Mouse (Mus musculus) cerebellum, adult 2 months (tissue): ENCODE results near the gene Mfsd10. TPM values are rescaled to one million over a fixed set of nuclear protein-coding genes. Genes with fewer than 3 reads are reported as not detected.
"Not testable (repeated sequence)": the region's sequence is repeated elsewhere in the genome, so short reads cannot be mapped to it uniquely, and the experiment has no call there.

ENCODE experiments used
- DNase-seq, 2 experiments: peaks; one replicate each; pipeline ENCODE4 v3.0.0; 2021
- H3K27ac ChIP-seq: fragments of 200-500 bp; 2 replicates; pipeline ENCODE4 v1.5.1; 2012; ENCODE audit warnings: low read length, control low read depth, inconsistent platforms; ENCODE audit not compliant: insufficient read depth
- H3K27me3 ChIP-seq: fragments of 200-500 bp; 2 replicates; pipeline ENCODE4 v1.6.1; 2012; ENCODE audit warnings: inconsistent platforms, mild to moderate bottlenecking, low read length, moderate library complexity; ENCODE audit not compliant: control insufficient read depth, insufficient read depth
- H3K4me1 ChIP-seq: fragments of 200-500 bp; 2 replicates; pipeline ENCODE4 v1.6.1; 2011; ENCODE audit warnings: low read length; ENCODE audit not compliant: control insufficient read depth, insufficient read depth
- H3K4me3 ChIP-seq: fragments of 200-500 bp; replicated peaks from 2 replicates; pipeline ENCODE3; 2011; ENCODE audit warnings: mild to moderate bottlenecking, low read depth, low read length, control low read depth; ENCODE audit not compliant: insufficient read depth
- CTCF ChIP-seq: fragments of 200-500 bp; IDR thresholded peaks from 2 replicates; pipeline ENCODE4 v1.5.1; 2011; ENCODE audit warnings: low read depth, mild to moderate bottlenecking, control low read depth, low read length, moderate library complexity, borderline replicate concordance; ENCODE audit not compliant: insufficient read depth
- POLR2A ChIP-seq: fragments of 200-500 bp; IDR thresholded peaks from 2 replicates; pipeline ENCODE4 v1.6.1; 2011; ENCODE audit warnings: low read length, control low read depth, borderline replicate concordance; ENCODE audit not compliant: insufficient read depth
- WGBS: fragments of 180-500 bp; shearing (Covaris S2); methylation state at CpG from one replicate; pipeline ENCODE4 v1.1.7; 2018; 5-methylcytosine and 5-hydroxymethylcytosine counted together
- polyA plus RNA-seq: library from polyadenylated mRNA; depleted of rRNA; stranded (reverse); fragments of >200 nt; gene quantifications from 2 replicates; pipeline ENCODE4 v1.2.3, GENCODE M21; 2012; rRNA removed

Mfsd10 gene
- polyA plus RNA-seq, 1 experiment, result 114 TPM

GRCm38 (mm10) chr5:34593202-34593727 lies 43.7 kb downstream of the Mfsd10 start:
- H3K27ac ChIP-seq, result no peak overlapping the region
- peaks cover 9% of the 10 kb centered on the region for H3K4me1 ChIP-seq
- 97% methylated on average over 9 of the region's 9 CpGs for WGBS
- no peak overlapping the region for H3K4me3 ChIP-seq
- no peak for TF ChIP-seq POLR2A
- TF ChIP-seq CTCF, result no peak
- DNase-seq, result no peak
- H3K27me3 ChIP-seq, result no peaks in the 10 kb centered on the region

- WGBS, result 88% methylated on average over 6 of the region's 6 CpGs
- DNase-seq, result no peak
- TF ChIP-seq POLR2A (no peak), CTCF (no peak)
- H3K27me3 ChIP-seq, result no peaks in the 10 kb centered on the region
- no peak overlapping the region for H3K4me3 ChIP-seq
- no peak overlapping the region for H3K27ac ChIP-seq
- H3K4me1 ChIP-seq, result peaks cover 12% of the 10 kb centered on the region
Observed at GRCm38 (mm10) chr5:34592666-34593065, 44.3 kb downstream of the Mfsd10 start.

GRCm38 (mm10) chr5:34592224-34592623 lies 44.8 kb downstream of the Mfsd10 start:
- not testable (repeated sequence) for DNase-seq, H3K27ac ChIP-seq, H3K4me3 ChIP-seq, H3K27me3 ChIP-seq
- 78% methylated on average over 5 of the region's 5 CpGs for WGBS
- H3K4me1 ChIP-seq, result peaks cover 13% of the 10 kb centered on the region

- Histone ChIP-seq H3K4me3 (no peak overlapping the region), H3K27ac (no peak overlapping the region), H3K27me3 (no peaks in the 10 kb centered on the region), H3K4me1 (peaks cover 13% of the 10 kb centered on the region)
- no peak for DNase-seq
- 47% methylated on average over 5 of the region's 5 CpGs for WGBS
- TF ChIP-seq POLR2A, result no peak
Observed at GRCm38 (mm10) chr5:34591388-34592004, 45.5 kb downstream of the Mfsd10 start.

- Histone ChIP-seq H3K27me3 (no peaks in the 10 kb centered on the region), H3K4me1 (peaks cover 17% of the 10 kb centered on the region), H3K4me3 (no peak overlapping the region), H3K27ac (no peak overlapping the region)
- WGBS, result 18% methylated on average over 4 of the region's 4 CpGs
- no peak for TF ChIP-seq CTCF
- no peak for DNase-seq
Observed at GRCm38 (mm10) chr5:34590702-34591101, 46.3 kb downstream of the Mfsd10 start.

- DNase-seq, result no peak
- WGBS, result 25% methylated on average over 5 of the region's 5 CpGs
- TF ChIP-seq CTCF, result no peak
- TF ChIP-seq POLR2A, result no peak
- Histone ChIP-seq H3K27me3 (no peaks in the 10 kb centered on the region), H3K4me3 (no peak overlapping the region), H3K27ac (peak overlapping the region; percentile 47; the same call in 1 of the 2 replicates), H3K4me1 (peaks cover 19% of the 10 kb centered on the region)
Observed at GRCm38 (mm10) chr5:34590059-34590458, 47.0 kb downstream of the Mfsd10 start.

GRCm38 (mm10) chr5:34587881-34588280 lies 49.1 kb downstream of the Mfsd10 start:
- no peaks in the 10 kb centered on the region for H3K27me3 ChIP-seq
- TF ChIP-seq POLR2A (no peak), CTCF (no peak)
- no peak overlapping the region for H3K4me3 ChIP-seq
- DNase-seq, result no peak
- H3K4me1 ChIP-seq, result peaks cover 29% of the 10 kb centered on the region
- 52% methylated on average over 5 of the region's 5 CpGs for WGBS
- H3K27ac ChIP-seq, result no peak overlapping the region

- TF ChIP-seq CTCF (no peak), POLR2A (no peak)
- H3K4me3 ChIP-seq, result no peak overlapping the region
- peak overlapping the region; percentile 54; the same call in 1 of the 2 replicates for H3K27ac ChIP-seq
- 25% methylated on average over 5 of the region's 5 CpGs for WGBS
- DNase-seq, result no peak
- no peaks in the 10 kb centered on the region for H3K27me3 ChIP-seq
- H3K4me1 ChIP-seq, result peaks cover 34% of the 10 kb centered on the region
Observed at GRCm38 (mm10) chr5:34585216-34585615, 51.8 kb downstream of the Mfsd10 start.

Other genes with a start within 250 kb of the Mfsd10 start
- gene Tnip2, start 123.2 kb downstream of the Mfsd10 start, polyA plus RNA-seq, result 9.6 and 10.0 TPM in 2 replicates
- 3.2 and 3.6 TPM in 2 replicates for gene Sh3bp2, start 111.4 kb downstream of the Mfsd10 start, polyA plus RNA-seq
- gene Add1, start 63.5 kb downstream of the Mfsd10 start, polyA plus RNA-seq, result 303 and 315 TPM in 2 replicates
- gene Nop14, start 22.9 kb upstream of the Mfsd10 start, polyA plus RNA-seq, result 19.5 and 21.0 TPM in 2 replicates
- 4.6 TPM in 2 replicates for gene Grk4, start 23.2 kb upstream of the Mfsd10 start, polyA plus RNA-seq
- gene Htt, start 124.5 kb upstream of the Mfsd10 start, polyA plus RNA-seq, result 45.4 and 52.1 TPM in 2 replicates